Mouse (Mus musculus) adrenal gland, postnatal 25 days (tissue): ENCODE results near the gene Olfr356. TPM values are rescaled to one million over a fixed set of nuclear protein-coding genes. Genes with fewer than 3 reads are reported as not detected.

Source experiments
- DNase-seq: peaks from one replicate; pipeline ENCODE4 v3.0.0; 2021; ENCODE audit warnings: mixed read lengths
- long read RNA-seq: library from polyadenylated mRNA; stranded (forward); transcript quantifications from one replicate; pipeline ENCODE4 v2.0.0, GENCODE M21; 2021
- total RNA-seq: library from RNA; stranded (reverse); gene quantifications from 2 replicates; pipeline ENCODE4 v1.2.3, GENCODE M21; 2021

Olfr356 gene
- total RNA-seq, result not detected in 2 replicates
- long read RNA-seq, result 0 reads

- no peak for DNase-seq
Observed at GRCm38 (mm10) chr2:36936821-36937220, at the start of gene Olfr356. TSS of gene Olfr356 (plus strand) at chr2:36937121.

- no peak for DNase-seq
Observed at GRCm38 (mm10) chr2:36892836-36893235, 44.1 kb upstream of the Olfr356 start, which contains the start of gene Olfr353. TSS of gene Olfr353 (minus strand) at chr2:36892936.

- no peak for DNase-seq
Observed at GRCm38 (mm10) chr2:36897114-36897513, 39.8 kb upstream of the Olfr356 start.

- no peak for DNase-seq
Observed at GRCm38 (mm10) chr2:36905380-36905779, 31.5 kb upstream of the Olfr356 start, which contains the start of gene Olfr354. TSS of gene Olfr354 (plus strand) at chr2:36905680.

GRCm38 (mm10) chr2:36928797-36929196, 8.1 kb upstream of the Olfr356 start, which contains the start of gene Olfr355:
TSS of gene Olfr355 (minus strand) at chr2:36928897.
- DNase-seq, result no peak

Other genes starting within 250 kb of the Olfr356 start
- gene Olfr347, start 205.2 kb upstream of the Olfr356 start, total RNA-seq, result not detected in 2 replicates
- gene Olfr348, start 152.8 kb upstream of the Olfr356 start, total RNA-seq, result not detected in 2 replicates
- gene Olfr50, start 146.6 kb upstream of the Olfr356 start, total RNA-seq, result not detected in 2 replicates
- gene Olfr3, start 120.1 kb upstream of the Olfr356 start, total RNA-seq, result not detected in 2 replicates
- gene Olfr350, start 90.8 kb upstream of the Olfr356 start, total RNA-seq, result not detected in 2 replicates
- gene Olfr351, start 74.5 kb upstream of the Olfr356 start, total RNA-seq, result not detected in 2 replicates
- gene Olfr352, start 68.7 kb upstream of the Olfr356 start, total RNA-seq, result not detected in 2 replicates
- gene Olfr353, start 44.2 kb upstream of the Olfr356 start, total RNA-seq, result not detected in 2 replicates
- not detected in 2 replicates for gene Olfr354, start 31.4 kb upstream of the Olfr356 start, total RNA-seq
- not detected in 2 replicates for gene Olfr355, start 8.2 kb upstream of the Olfr356 start, total RNA-seq
- gene Olfr357, start 56.7 kb downstream of the Olfr356 start, total RNA-seq, result not detected in 2 replicates
- gene Olfr358, start 72.2 kb downstream of the Olfr356 start, total RNA-seq, result not detected in 2 replicates
- not detected in 2 replicates for gene Olfr360, start 128.6 kb downstream of the Olfr356 start, total RNA-seq
- gene Olfr361, start 152.2 kb downstream of the Olfr356 start, total RNA-seq, result not detected in 2 replicates
- not detected in 2 replicates for gene Olfr362, start 180.8 kb downstream of the Olfr356 start, total RNA-seq
- gene Olfr364-ps1, start 202.2 kb downstream of the Olfr356 start, total RNA-seq, result not detected in 2 replicates